Mouse (Mus musculus): ENCODE data around the gene Fkrp. TPM values are rescaled to one million over a fixed set of nuclear protein-coding genes. Genes with fewer than 3 reads are reported as not detected.

Fkrp gene
- polyA plus RNA-seq, 1 experiment from 2014 or later, result 24.0 TPM

GRCm38 (mm10) chr7:16761005-16761481 is 55.5 kb downstream of the Fkrp start:
- Histone ChIP-seq H3K27ac (no peak overlapping the region), H3K9me3 (replicated peaks) (no peaks in the 10 kb centered on the region), H3K36me3 (ENCODE audit: poor library complexity, severe bottlenecking) (no peaks in the 10 kb centered on the region), H3K27me3 (no peaks in the 10 kb centered on the region), H3K9ac (no peak overlapping the region), H3K4me1 (no peaks in the 10 kb centered on the region), H3K4me2 (no peak overlapping the region), H3K4me3 (no peak overlapping the region)
- WGBS, result 46% methylated on average over 10 of the region's 10 CpGs
- ATAC-seq, result no peak

DNA sequence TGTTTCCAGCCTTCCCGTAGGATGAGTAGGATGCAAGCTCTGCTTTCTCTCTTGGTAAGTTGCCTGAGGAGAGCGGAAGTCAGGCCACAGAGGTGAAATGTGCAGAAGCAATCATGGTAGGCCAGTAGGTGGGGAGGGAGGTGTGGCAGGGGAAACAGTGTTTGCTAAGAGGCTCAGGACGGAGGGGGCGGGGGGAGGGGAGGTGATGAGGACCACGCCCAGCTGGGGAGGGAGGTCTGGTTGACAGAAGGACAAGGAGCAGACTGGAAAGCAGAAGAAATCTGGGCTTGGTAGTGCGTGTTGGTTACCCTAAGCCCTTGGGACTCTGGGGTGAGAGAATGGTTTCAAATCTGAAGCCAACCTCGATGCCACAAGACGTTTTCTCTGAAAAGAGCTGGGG is 56.2 kb downstream of the Fkrp start:
- Histone ChIP-seq H3K9me3 (replicated peaks) (no peaks in the 10 kb centered on the region), H3K4me2 (no peak overlapping the region), H3K4me1 (no peaks in the 10 kb centered on the region), H3K27me3 (no peaks in the 10 kb centered on the region), H3K4me3 (no peak overlapping the region), H3K36me3 (ENCODE audit: poor library complexity, severe bottlenecking) (no peaks in the 10 kb centered on the region), H3K9ac (no peak overlapping the region), H3K27ac (no peak overlapping the region)
- ATAC-seq, result no peak
- WGBS, result 30% methylated on average over 8 of the region's 8 CpGs

Other genes starting within 250 kb of the Fkrp start
- 29.1 and 34.1 TPM in 2 replicates for gene Arhgap35, start 201.7 kb downstream of the Fkrp start, polyA plus RNA-seq (2015; fragmentation: Nextera tagmentation; extraction: Ambion mirVana)
- gene Ceacam15, start 141.0 kb downstream of the Fkrp start, polyA plus RNA-seq (2015; fragmentation: Nextera tagmentation; extraction: Ambion mirVana), result not detected in 2 replicates
- gene Ceacam9, start 94.8 kb downstream of the Fkrp start, polyA plus RNA-seq (2015; fragmentation: Nextera tagmentation; extraction: Ambion mirVana), result not detected in 2 replicates
- gene Ap2s1, start 78.3 kb downstream of the Fkrp start, polyA plus RNA-seq (2015; fragmentation: Nextera tagmentation; extraction: Ambion mirVana), result 328 and 333 TPM in 2 replicates
- 16.0 and 17.1 TPM in 2 replicates for gene Slc1a5, start 35.4 kb downstream of the Fkrp start, polyA plus RNA-seq (2015; fragmentation: Nextera tagmentation; extraction: Ambion mirVana)
- 147 and 164 TPM in 2 replicates for gene Strn4, start 843 bp downstream of the Fkrp start, polyA plus RNA-seq (2015; fragmentation: Nextera tagmentation; extraction: Ambion mirVana)
- 7.7 and 8.3 TPM in 2 replicates for gene Prkd2, start 26.2 kb upstream of the Fkrp start, polyA plus RNA-seq (2015; fragmentation: Nextera tagmentation; extraction: Ambion mirVana)
- gene Dact3, start 58.6 kb upstream of the Fkrp start, polyA plus RNA-seq (2015; fragmentation: Nextera tagmentation; extraction: Ambion mirVana), result 2.0 and 2.3 TPM in 2 replicates
- gene Gng8, start 75.1 kb upstream of the Fkrp start, polyA plus RNA-seq (2015; fragmentation: Nextera tagmentation; extraction: Ambion mirVana), result 9.2 and 18.2 TPM in 2 replicates
- gene Ptgir, start 89.8 kb upstream of the Fkrp start, polyA plus RNA-seq (2015; fragmentation: Nextera tagmentation; extraction: Ambion mirVana), result 0.14 and 0.37 TPM in 2 replicates
- 271 and 296 TPM in 2 replicates for gene Calm3, start 107.4 kb upstream of the Fkrp start, polyA plus RNA-seq (2015; fragmentation: Nextera tagmentation; extraction: Ambion mirVana)
- gene Pnmal2, start 128.0 kb upstream of the Fkrp start, polyA plus RNA-seq (2015; fragmentation: Nextera tagmentation; extraction: Ambion mirVana), result 59.5 and 78.0 TPM in 2 replicates
- gene Pnmal1, start 142.9 kb upstream of the Fkrp start, polyA plus RNA-seq (2015; fragmentation: Nextera tagmentation; extraction: Ambion mirVana), result 37.0 and 40.8 TPM in 2 replicates
- gene Gm42372, start 166.4 kb upstream of the Fkrp start, polyA plus RNA-seq (2015; fragmentation: Nextera tagmentation; extraction: Ambion mirVana), result 2.5 and 3.0 TPM in 2 replicates
- 6.0 and 8.6 TPM in 2 replicates for gene Ccdc8, start 176.0 kb upstream of the Fkrp start, polyA plus RNA-seq (2015; fragmentation: Nextera tagmentation; extraction: Ambion mirVana)
- gene Ppp5c, start 211.2 kb upstream of the Fkrp start, polyA plus RNA-seq (2015; fragmentation: Nextera tagmentation; extraction: Ambion mirVana), result 103 and 113 TPM in 2 replicates
- gene Hif3a, start 245.7 kb upstream of the Fkrp start, polyA plus RNA-seq (2015; fragmentation: Nextera tagmentation; extraction: Ambion mirVana), result 4.7 and 5.8 TPM in 2 replicates

All from forebrain, embryonic 13.5 days (tissue).